Mouse (Mus musculus) lung, adult 2 months (tissue): Measurements from ENCODE around the gene Rbp4. TPM values are rescaled to one million over a fixed set of nuclear protein-coding genes. Genes with fewer than 3 reads are reported as not detected.

ENCODE experiments used
- DNase-seq: peaks from one replicate; pipeline ENCODE4 v3.0.0; 2022
- H3K4me1 ChIP-seq: fragments of 200-500 bp; 2 replicates; pipeline ENCODE4 v1.6.1; 2011; ENCODE audit warnings: low read length; ENCODE audit not compliant: control insufficient read depth, insufficient read depth
- H3K4me3 ChIP-seq: fragments of 200-500 bp; replicated peaks from 2 replicates; pipeline ENCODE3; 2011; ENCODE audit warnings: low read depth, mild to moderate bottlenecking, control low read depth, low read length; ENCODE audit errors: extremely low read depth
- CTCF ChIP-seq: fragments of 200-500 bp; IDR thresholded peaks from 2 replicates; pipeline ENCODE4 v1.5.1; 2011; ENCODE audit warnings: mild to moderate bottlenecking, low read length, control low read depth; ENCODE audit not compliant: insufficient read depth
- POLR2A ChIP-seq: fragments of 200-500 bp; IDR thresholded peaks from 2 replicates; pipeline ENCODE4 v1.6.1; 2011; ENCODE audit warnings: low read depth, mild to moderate bottlenecking, control low read depth, low read length, borderline replicate concordance; ENCODE audit errors: extremely low read depth
- WGBS: fragments of 180-500 bp; shearing (Covaris S2); methylation state at CpG from one replicate; pipeline ENCODE4 v1.1.7; 2018; 5-methylcytosine and 5-hydroxymethylcytosine counted together
- polyA plus RNA-seq: library from polyadenylated mRNA; depleted of rRNA; stranded (reverse); fragments of >200 nt; gene quantifications from 2 replicates; pipeline ENCODE4 v1.2.3, GENCODE M21; 2012; rRNA removed

Rbp4 gene
- polyA plus RNA-seq, 1 experiment, result 40.4 TPM

DNA sequence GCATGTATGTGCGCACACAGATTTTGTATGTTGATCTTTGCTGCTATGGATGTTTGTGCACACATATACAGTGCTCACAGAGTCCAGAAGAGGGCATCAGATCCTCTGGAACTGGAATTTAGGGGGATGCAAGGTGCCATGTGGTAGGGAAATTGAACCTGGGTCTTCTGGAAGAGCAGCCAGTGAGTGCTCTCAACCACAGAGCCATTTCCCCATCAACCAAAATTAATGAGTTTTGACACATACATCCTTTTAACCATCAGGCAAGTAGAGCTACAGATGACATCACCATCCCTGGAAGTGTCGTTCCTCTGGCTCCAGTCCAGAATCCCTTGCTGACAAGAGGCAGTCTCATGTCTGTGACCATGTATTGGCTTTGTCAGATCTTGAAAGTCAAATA is 48.8 kb downstream of the Rbp4 start:
- DNase-seq, result no peak
- H3K4me3 ChIP-seq, result no peak overlapping the region
- WGBS, result 52% methylated on average over 2 of the region's 2 CpGs

DNA sequence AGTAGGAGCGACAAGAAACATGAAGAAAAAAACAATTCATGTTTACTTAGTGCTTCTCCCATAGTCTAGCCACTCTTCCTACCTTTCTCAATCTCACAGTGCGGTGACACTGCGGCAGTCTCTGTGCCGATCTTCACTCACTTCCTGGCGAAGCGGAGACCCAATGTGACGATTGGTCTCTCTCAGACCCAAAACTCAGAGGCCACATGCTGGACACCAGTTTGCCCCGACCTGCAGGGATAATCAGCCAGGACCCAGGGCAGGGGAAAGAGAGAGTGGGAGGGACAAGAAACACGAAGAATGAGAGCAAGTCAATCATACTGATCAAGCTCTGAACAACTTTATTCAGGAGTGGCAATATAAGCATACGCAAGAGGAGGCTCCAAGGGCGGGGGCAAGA is 50.0 kb downstream of the Rbp4 start:
- no peak for DNase-seq
- H3K4me1 ChIP-seq, result no peaks in the 10 kb centered on the region
- no peak for TF ChIP-seq CTCF
- no peak for TF ChIP-seq POLR2A
- WGBS, result 84% methylated on average over 11 of the region's 11 CpGs
- H3K4me3 ChIP-seq, result no peak overlapping the region

More for the DNA sequence above, 48.8 kb downstream of the Rbp4 start:
- TF ChIP-seq POLR2A (no peak), CTCF (no peak)
- H3K4me1 ChIP-seq, result no peaks in the 10 kb centered on the region

DNA sequence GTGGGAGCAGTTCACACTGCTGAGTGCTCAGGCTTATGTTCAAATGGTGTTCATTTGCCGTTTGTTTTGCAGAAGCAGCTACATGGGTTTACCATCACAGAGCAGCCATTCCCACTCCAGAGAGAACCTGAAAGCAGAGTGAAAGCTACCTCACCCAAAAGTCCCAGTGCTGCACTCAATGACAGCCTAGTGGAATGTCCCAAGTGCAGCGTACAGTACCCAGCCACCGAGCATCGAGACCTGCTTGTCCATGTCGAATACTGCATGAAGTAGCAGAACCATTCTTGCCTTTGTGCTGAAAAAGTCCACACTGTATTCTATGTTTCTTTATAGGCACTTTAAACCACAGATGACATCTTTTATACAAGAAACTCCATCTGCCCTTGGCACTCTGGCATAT is 51.9 kb downstream of the Rbp4 start:
- 92% methylated on average over 5 of the region's 5 CpGs for WGBS
- DNase-seq, result no peak
- TF ChIP-seq POLR2A (no peak), CTCF (no peak)
- Histone ChIP-seq H3K4me1 (no peaks in the 10 kb centered on the region), H3K4me3 (no peak overlapping the region)

Other genes starting within 250 kb of the Rbp4 start
- 46.7 and 51.8 TPM in 2 replicates for gene Myof, start 81.7 kb downstream of the Rbp4 start, polyA plus RNA-seq
- gene Cep55, start 70.3 kb downstream of the Rbp4 start, polyA plus RNA-seq, result 0.38 and 0.40 TPM in 2 replicates
- gene Ffar4, start 28.2 kb downstream of the Rbp4 start, polyA plus RNA-seq, result 21.8 and 27.8 TPM in 2 replicates
- not detected in 2 replicates for gene Pde6c, start 7.5 kb upstream of the Rbp4 start, polyA plus RNA-seq
- gene Fra10ac1, start 98.9 kb upstream of the Rbp4 start, polyA plus RNA-seq, result 3.1 and 4.5 TPM in 2 replicates
- gene Lgi1, start 139.3 kb upstream of the Rbp4 start, polyA plus RNA-seq, result 0.12 and 0.25 TPM in 2 replicates